Mouse (Mus musculus): ENCODE results near the gene Pex12. TPM values are rescaled to one million over a fixed set of nuclear protein-coding genes. Genes with fewer than 3 reads are reported as not detected.
A peak's percentile ranks its signal among the peaks of the same experiment; 100 is the strongest.
"Not testable (repeated sequence)": the region's sequence is repeated elsewhere in the genome, so short reads cannot be mapped to it uniquely, and the experiment has no call there.

Gene Pex12
- total RNA-seq, 2 experiments from 2014 or later, result 7.6 to 9.5 TPM

GRCm38 (mm10) chr11:83291375-83292250 is 10.8 kb downstream of the Pex12 start:
- peak; percentile 99 for ATAC-seq (replicated peaks; ENCODE audit: low FRiP score, low TSS enrichment, poor library complexity, severe bottlenecking)

GRCm38 (mm10) chr11:83289633-83290032 is 12.8 kb downstream of the Pex12 start:
- ATAC-seq (replicated peaks; ENCODE audit: low FRiP score, low TSS enrichment, poor library complexity, severe bottlenecking), result no peak

- no peak for ATAC-seq (replicated peaks; ENCODE audit: low FRiP score, low TSS enrichment, poor library complexity, severe bottlenecking)
These were observed 13.3 kb downstream of the Pex12 start for GRCm38 (mm10) chr11:83289036-83289435.

GRCm38 (mm10) chr11:83286566-83286965 is 15.8 kb downstream of the Pex12 start, which contains the start of gene Slfn14:
Gene Slfn14, minus strand, starts transcription at chr11:83286726.
- peak; percentile 84 for ATAC-seq (replicated peaks; ENCODE audit: low FRiP score, low TSS enrichment, poor library complexity, severe bottlenecking)

- no peak for ATAC-seq (replicated peaks; ENCODE audit: low FRiP score, low TSS enrichment, poor library complexity, severe bottlenecking)
These were observed 16.8 kb downstream of the Pex12 start for GRCm38 (mm10) chr11:83285627-83286026.

GRCm38 (mm10) chr11:83282084-83282483 is 20.3 kb downstream of the Pex12 start:
- no peak for ATAC-seq (replicated peaks; ENCODE audit: low FRiP score, low TSS enrichment, poor library complexity, severe bottlenecking)

GRCm38 (mm10) chr11:83279691-83280090 is 22.7 kb downstream of the Pex12 start:
- ATAC-seq (replicated peaks; ENCODE audit: low FRiP score, low TSS enrichment, poor library complexity, severe bottlenecking), result no peak

GRCm38 (mm10) chr11:83279024-83279423 is 23.4 kb downstream of the Pex12 start:
- ATAC-seq (replicated peaks; ENCODE audit: low FRiP score, low TSS enrichment, poor library complexity, severe bottlenecking), result no peak

GRCm38 (mm10) chr11:83276251-83276650 is 26.1 kb downstream of the Pex12 start:
- ATAC-seq (replicated peaks; ENCODE audit: low FRiP score, low TSS enrichment, poor library complexity, severe bottlenecking), result no peak

- peak; percentile 64 for ATAC-seq (replicated peaks; ENCODE audit: low FRiP score, low TSS enrichment, poor library complexity, severe bottlenecking)
These were observed 30.2 kb downstream of the Pex12 start for GRCm38 (mm10) chr11:83271951-83272843.

GRCm38 (mm10) chr11:83271151-83271950 is 31.0 kb downstream of the Pex12 start:
- ATAC-seq (replicated peaks; ENCODE audit: low FRiP score, low TSS enrichment, poor library complexity, severe bottlenecking), result peak; percentile 84

GRCm38 (mm10) chr11:83270842-83271150 is 31.6 kb downstream of the Pex12 start:
- 0 out of 2 replicates have a peak, but pooled peaks have one; percentile 2 for ATAC-seq (replicated peaks; ENCODE audit: low FRiP score, low TSS enrichment, poor library complexity, severe bottlenecking)

- ATAC-seq (replicated peaks; ENCODE audit: low FRiP score, low TSS enrichment, poor library complexity, severe bottlenecking), result peak; percentile 92
These were observed 39.2 kb downstream of the Pex12 start for GRCm38 (mm10) chr11:83263146-83263545.

GRCm38 (mm10) chr11:83262673-83263072 is 39.7 kb downstream of the Pex12 start:
- peak; percentile 85 for ATAC-seq (replicated peaks; ENCODE audit: low FRiP score, low TSS enrichment, poor library complexity, severe bottlenecking)

GRCm38 (mm10) chr11:83257211-83257610 is 45.2 kb downstream of the Pex12 start:
- ATAC-seq (replicated peaks; ENCODE audit: low FRiP score, low TSS enrichment, poor library complexity, severe bottlenecking), result not testable (repeated sequence)

Other genes starting within 250 kb of the Pex12 start
- 0.66 and 3.7 TPM in 2 replicates for gene Slfn2, start 237.5 kb downstream of the Pex12 start, total RNA-seq (2014; fragmentation: Nextera tagmentation)
- gene Slfn2, start 237.5 kb downstream of the Pex12 start, total RNA-seq (2017), result 1.4 and 8.3 TPM in 2 replicates
- gene Slfn1, start 185.7 kb downstream of the Pex12 start, total RNA-seq (2014; fragmentation: Nextera tagmentation), result 0.64 TPM in 1 of 2 replicates, not detected in the other
- 0.23 and 2.5 TPM in 2 replicates for gene Slfn1, start 185.7 kb downstream of the Pex12 start, total RNA-seq (2017)
- 2.2 TPM in 1 of 2 replicates, not detected in the other for gene Slfn4, start 127.4 kb downstream of the Pex12 start, total RNA-seq (2014; fragmentation: Nextera tagmentation)
- 0.19 and 0.28 TPM in 2 replicates for gene Slfn4, start 127.4 kb downstream of the Pex12 start, total RNA-seq (2017)
- gene Slfn3, start 111.3 kb downstream of the Pex12 start, total RNA-seq (2014; fragmentation: Nextera tagmentation), result 15.3 and 24.2 TPM in 2 replicates
- gene Slfn3, start 111.3 kb downstream of the Pex12 start, total RNA-seq (2017), result 33.5 and 38.0 TPM in 2 replicates
- gene Slfn14, start 15.9 kb downstream of the Pex12 start, total RNA-seq (2014; fragmentation: Nextera tagmentation), result not detected in 2 replicates
- 0.28 TPM in 1 of 2 replicates, not detected in the other for gene Slfn14, start 15.9 kb downstream of the Pex12 start, total RNA-seq (2017)
- gene Ap2b1, start 3.6 kb downstream of the Pex12 start, total RNA-seq (2014; fragmentation: Nextera tagmentation), result 74.0 and 74.2 TPM in 2 replicates
- 61.2 and 65.4 TPM in 2 replicates for gene Ap2b1, start 3.6 kb downstream of the Pex12 start, total RNA-seq (2017)
- not detected in 2 replicates for gene Rasl10b, start 106.6 kb upstream of the Pex12 start, total RNA-seq (2014; fragmentation: Nextera tagmentation)
- gene Rasl10b, start 106.6 kb upstream of the Pex12 start, total RNA-seq (2017), result 0.19 TPM in 1 of 2 replicates, not detected in the other
- not detected in 2 replicates for gene Gas2l2, start 126.9 kb upstream of the Pex12 start, total RNA-seq (2014; fragmentation: Nextera tagmentation)
- gene Gas2l2, start 126.9 kb upstream of the Pex12 start, total RNA-seq (2017), result not detected in 2 replicates
- gene 1700020L24Rik, start 135.1 kb upstream of the Pex12 start, total RNA-seq (2014; fragmentation: Nextera tagmentation), result 2.6 TPM in 1 of 2 replicates, not detected in the other
- not detected in 2 replicates for gene 1700020L24Rik, start 135.1 kb upstream of the Pex12 start, total RNA-seq (2017)
- 0.37 TPM in 1 of 2 replicates, not detected in the other for gene Mmp28, start 160.5 kb upstream of the Pex12 start, total RNA-seq (2014; fragmentation: Nextera tagmentation)
- gene Mmp28, start 160.5 kb upstream of the Pex12 start, total RNA-seq (2017), result 0.19 and 0.42 TPM in 2 replicates
- gene Taf15, start 170.5 kb upstream of the Pex12 start, total RNA-seq (2014; fragmentation: Nextera tagmentation), result 60.9 and 72.5 TPM in 2 replicates
- 24.0 and 32.8 TPM in 2 replicates for gene Taf15, start 170.5 kb upstream of the Pex12 start, total RNA-seq (2017)
- gene Heatr9, start 219.6 kb upstream of the Pex12 start, total RNA-seq (2014; fragmentation: Nextera tagmentation), result not detected in 2 replicates
- gene Heatr9, start 219.6 kb upstream of the Pex12 start, total RNA-seq (2017), result not detected in 2 replicates
- gene Ccl5, start 227.9 kb upstream of the Pex12 start, total RNA-seq (2014; fragmentation: Nextera tagmentation), result 8.9 and 46.6 TPM in 2 replicates
- 5.6 and 32.4 TPM in 2 replicates for gene Ccl5, start 227.9 kb upstream of the Pex12 start, total RNA-seq (2017)

Measured in megakaryocyte-erythroid progenitor cell, adult 5-6 weeks (primary cell).